Mouse (Mus musculus) midbrain, embryonic 14.5 days (tissue): ENCODE measurements around the gene Esrrb. TPM values are rescaled to one million over a fixed set of nuclear protein-coding genes. Genes with fewer than 3 reads are reported as not detected.

ENCODE experiments used
- ATAC-seq: fragments of 200-750 bp; cut with Nextera tagmentation; 2 replicates; pipeline ENCODE4 v1.8.0; 2017; ENCODE audit warnings: moderate number of reproducible peaks, moderate library complexity; ENCODE audit not compliant: low FRiP score, low TSS enrichment
- DNase-seq: peaks from one replicate; pipeline ENCODE4 v3.0.0-alpha.2; 2015
- H3K27ac ChIP-seq: fragments of 300-500 bp; sonication (generic); replicated peaks from 2 replicates; pipeline ENCODE4 v1.5.1; 2014; ENCODE audit warnings: mild to moderate bottlenecking, low read depth, low read length, moderate library complexity
- H3K27me3 ChIP-seq: fragments of 300-500 bp; sonication (generic); 2 replicates; pipeline ENCODE4 v1.6.1; 2014; ENCODE audit warnings: low read length, control low read depth, mixed read lengths; ENCODE audit not compliant: control insufficient read depth, insufficient read depth
- H3K36me3 ChIP-seq: fragments of 300-500 bp; sonication (generic); 2 replicates; pipeline ENCODE4 v1.6.1; 2014; ENCODE audit warnings: low read length, control low read depth; ENCODE audit not compliant: control insufficient read depth, insufficient read depth
- H3K4me1 ChIP-seq: fragments of 300-500 bp; sonication (generic); 2 replicates; pipeline ENCODE4 v1.6.1; 2014; ENCODE audit warnings: mild to moderate bottlenecking, antibody characterized with exemption, low read length, control low read depth; ENCODE audit not compliant: control insufficient read depth, insufficient read depth
- H3K4me2 ChIP-seq: fragments of 300-500 bp; sonication (generic); 2 replicates; pipeline ENCODE4 v1.6.1; 2014; ENCODE audit warnings: mild to moderate bottlenecking, low read length, moderate library complexity
- H3K4me3 ChIP-seq: fragments of 300-500 bp; sonication (generic); replicated peaks from 2 replicates; pipeline ENCODE4 v1.5.1; 2014; ENCODE audit warnings: low read depth, low read length
- H3K9ac ChIP-seq: fragments of 300-500 bp; sonication (generic); replicated peaks from 2 replicates; pipeline ENCODE4 v1.6.1; 2014; ENCODE audit warnings: mild to moderate bottlenecking, low read length, moderate library complexity
- H3K9me3 ChIP-seq: fragments of 300-500 bp; sonication (generic); 2 replicates; pipeline ENCODE4 v1.6.1; 2016; ENCODE audit warnings: low read length, control low read depth, mixed read lengths; ENCODE audit not compliant: control insufficient read depth
- WGBS: fragments of 180-500 bp; shearing (Covaris S2); extraction: QIAGEN DNeasy Blood & Tissue Kit; methylation state at CpG from one replicate; pipeline ENCODE4 v1.1.7; 2014; 5-methylcytosine and 5-hydroxymethylcytosine counted together
- polyA plus RNA-seq: library from polyadenylated mRNA; unstranded; fragments of >200 nt; fragmentation: Nextera tagmentation; extraction: Ambion mirVana; gene quantifications from 2 replicates; pipeline ENCODE4 v1.2.1, GENCODE M21; 2014

Esrrb gene
- polyA plus RNA-seq, 1 experiment from 2014 or later = 7.3 TPM

- Histone ChIP-seq H3K27ac (0 out of 2 replicates have a peak overlapping the region, but pooled peaks have one; percentile 13), H3K4me3 (no peak overlapping the region), H3K27me3 (no peaks in the 10 kb centered on the region), H3K9ac (no peak overlapping the region), H3K9me3 (no peaks in the 10 kb centered on the region), H3K36me3 (no peaks in the 10 kb centered on the region), H3K4me1 (peaks cover 9% of the 10 kb centered on the region), H3K4me2 (no peak overlapping the region)
- ATAC-seq = no peak
- no peak for DNase-seq
- 73% methylated on average over 8 of the region's 8 CpGs for WGBS
Observed at GRCm38 (mm10) chr12:86349477-86349876, 11.4 kb upstream of the Esrrb start.

- ATAC-seq (no peak), DNase-seq (no peak)
- Histone ChIP-seq H3K27ac (no peak overlapping the region), H3K9me3 (no peaks in the 10 kb centered on the region), H3K4me2 (no peak overlapping the region), H3K9ac (no peak overlapping the region), H3K4me3 (no peak overlapping the region), H3K4me1 (peaks cover 20% of the 10 kb centered on the region), H3K36me3 (no peaks in the 10 kb centered on the region), H3K27me3 (no peaks in the 10 kb centered on the region)
- 66% methylated on average over 6 of the region's 6 CpGs for WGBS
Observed at GRCm38 (mm10) chr12:86359406-86359805, 1.5 kb upstream of the Esrrb start.

- peak; percentile 52 for DNase-seq
- 83% methylated on average over 8 of the region's 8 CpGs for WGBS
Observed at GRCm38 (mm10) chr12:86359873-86360272, 1.0 kb upstream of the Esrrb start.

GRCm38 (mm10) chr12:86364285-86364684 lies 3.4 kb downstream of the Esrrb start:
- Histone ChIP-seq H3K4me2 (no peak overlapping the region), H3K27ac (0 out of 2 replicates have a peak overlapping the region, but pooled peaks have one; percentile 26), H3K27me3 (0 out of 2 replicates have a peak, but pooled peaks cover 6% of the 10 kb centered on the region), H3K4me1 (peaks cover 32% of the 10 kb centered on the region), H3K9me3 (no peaks in the 10 kb centered on the region), H3K9ac (no peak overlapping the region), H3K36me3 (no peaks in the 10 kb centered on the region), H3K4me3 (no peak overlapping the region)
- DNase-seq (peak; percentile 24), ATAC-seq (no peak)
- 9% methylated on average over 5 of the region's 5 CpGs for WGBS

More at GRCm38 (mm10) chr12:86359873-86360272, 1.0 kb upstream of the Esrrb start:
- Histone ChIP-seq H3K4me1 (peaks cover 22% of the 10 kb centered on the region), H3K4me3 (no peak overlapping the region), H3K4me2 (no peak overlapping the region), H3K9ac (no peak overlapping the region), H3K27me3 (no peaks in the 10 kb centered on the region), H3K9me3 (no peaks in the 10 kb centered on the region), H3K27ac (no peak overlapping the region), H3K36me3 (no peaks in the 10 kb centered on the region)
- no peak for ATAC-seq

- DNase-seq = peak; percentile 63
- no peak overlapping the region for H3K4me3 ChIP-seq
- 0 out of 2 replicates have a peak, but pooled peaks cover 6% of the 10 kb centered on the region for H3K27me3 ChIP-seq
- no peak for ATAC-seq
- WGBS = 4% methylated on average over 5 of the region's 5 CpGs
- H3K27ac ChIP-seq = 0 out of 2 replicates have a peak overlapping the region, but pooled peaks have one; percentile 26
- no peak overlapping the region for H3K9ac ChIP-seq
- H3K36me3 ChIP-seq = no peaks in the 10 kb centered on the region
- H3K9me3 ChIP-seq = no peaks in the 10 kb centered on the region
- H3K4me2 ChIP-seq = no peak overlapping the region
- H3K4me1 ChIP-seq = peaks cover 32% of the 10 kb centered on the region
Observed at GRCm38 (mm10) chr12:86364756-86365155, 3.8 kb downstream of the Esrrb start.

- ATAC-seq (no peak), DNase-seq (peak; percentile 20)
- no peak overlapping the region for H3K4me2 ChIP-seq
Observed at GRCm38 (mm10) chr12:86370611-86371383, 9.9 kb downstream of the Esrrb start.

GRCm38 (mm10) chr12:86374286-86374685 lies 13.4 kb downstream of the Esrrb start:
- ATAC-seq (no peak), DNase-seq (no peak)
- no peaks in the 10 kb centered on the region for H3K36me3 ChIP-seq
- no peaks in the 10 kb centered on the region for H3K9me3 ChIP-seq
- 65% methylated on average over 8 of the region's 8 CpGs for WGBS
- H3K27ac ChIP-seq = no peak overlapping the region
- no peak overlapping the region for H3K9ac ChIP-seq
- no peak overlapping the region for H3K4me2 ChIP-seq
- H3K4me1 ChIP-seq = peaks cover 3% of the 10 kb centered on the region; the same call in 1 of the 2 replicates
- no peaks in the 10 kb centered on the region for H3K27me3 ChIP-seq
- H3K4me3 ChIP-seq = no peak overlapping the region

More at GRCm38 (mm10) chr12:86370611-86371383, 9.9 kb downstream of the Esrrb start:
- H3K4me1 ChIP-seq = 0 out of 2 replicates have a peak, but pooled peaks cover under 1% of the 10 kb centered on the region
- H3K9ac ChIP-seq = no peak overlapping the region
- H3K36me3 ChIP-seq = no peaks in the 10 kb centered on the region
- WGBS = 76% methylated on average over 17 of the region's 17 CpGs
- H3K27me3 ChIP-seq = 0 out of 2 replicates have a peak, but pooled peaks cover 5% of the 10 kb centered on the region
- H3K9me3 ChIP-seq = no peaks in the 10 kb centered on the region
- H3K27ac ChIP-seq = no peak overlapping the region
- no peak overlapping the region for H3K4me3 ChIP-seq

GRCm38 (mm10) chr12:86379672-86380213 lies 18.8 kb downstream of the Esrrb start:
- Histone ChIP-seq H3K4me3 (no peak overlapping the region), H3K27ac (peak overlapping the region; percentile 63), H3K4me2 (peak overlapping the region; percentile 37), H3K36me3 (no peaks in the 10 kb centered on the region), H3K27me3 (no peaks in the 10 kb centered on the region), H3K9ac (peak overlapping the region; percentile 20; the same call in 1 of the 2 replicates), H3K9me3 (no peaks in the 10 kb centered on the region), H3K4me1 (peaks cover 21% of the 10 kb centered on the region)
- ATAC-seq = peak; percentile 75; the same call in 1 of the 2 replicates
- WGBS = 7% methylated on average over 15 of the region's 15 CpGs
- DNase-seq = peak; percentile 75
